Mouse (Mus musculus): Measurements from ENCODE around the gene Rbm10. TPM values are rescaled to one million over a fixed set of nuclear protein-coding genes. Genes with fewer than 3 reads are reported as not detected.

Gene Rbm10
- total RNA-seq, 2 experiments from 2014 or later, result 45.7 to 85.8 TPM

DNA sequence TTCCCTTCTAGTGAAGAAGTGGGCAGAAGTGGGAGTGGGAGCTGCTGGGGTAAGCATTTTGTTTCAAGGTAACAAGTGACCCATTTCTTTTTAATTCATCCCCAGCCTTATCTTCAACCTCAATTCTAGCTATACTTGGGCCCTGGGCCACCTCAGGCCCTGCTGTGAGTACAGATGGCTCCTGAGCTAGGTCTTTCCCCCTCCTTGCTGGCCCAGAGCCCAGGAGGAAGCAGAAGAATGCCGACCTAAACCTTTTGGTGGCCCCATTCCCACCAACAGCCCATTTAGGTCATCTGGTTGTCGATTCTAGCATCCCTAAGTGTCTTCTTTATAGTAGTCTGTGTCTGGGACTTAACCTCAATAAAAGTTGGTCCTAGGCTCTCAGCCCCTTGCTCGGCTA lies 74.3 kb downstream of the Rbm10 start:
- no peak for ATAC-seq (replicated peaks; ENCODE audit: low FRiP score, low TSS enrichment, poor library complexity, severe bottlenecking)

DNA sequence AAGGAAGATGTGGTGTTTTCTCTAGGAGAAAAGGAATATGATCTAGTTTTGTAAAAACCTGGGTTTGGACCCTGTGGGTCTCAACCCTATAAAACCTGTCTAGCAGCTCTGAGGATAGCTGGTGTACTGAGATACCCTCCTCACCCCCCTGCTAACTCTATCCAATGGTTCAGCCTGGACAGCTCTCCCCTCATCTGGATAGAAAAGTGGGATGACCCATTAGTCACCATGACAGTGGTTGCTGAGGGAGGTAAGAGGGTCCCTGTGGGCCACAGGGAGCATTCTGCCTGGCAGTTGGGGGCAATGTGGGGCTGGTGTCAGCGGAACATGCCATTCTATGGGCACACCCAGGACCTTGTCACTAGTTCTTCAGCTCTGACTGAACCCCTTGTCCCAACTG lies 75.3 kb downstream of the Rbm10 start:
- ATAC-seq (replicated peaks; ENCODE audit: low FRiP score, low TSS enrichment, poor library complexity, severe bottlenecking), result no peak

- ATAC-seq (replicated peaks; ENCODE audit: low FRiP score, low TSS enrichment, poor library complexity, severe bottlenecking), result no peak
Measured at GRCm38 (mm10) chrX:20695842-20696241, 78.5 kb downstream of the Rbm10 start.

Other genes starting within 250 kb of the Rbm10 start
- 10.7 and 13.9 TPM in 2 replicates for gene Jade3, start 191.8 kb upstream of the Rbm10 start, total RNA-seq (2014; fragmentation: Nextera tagmentation)
- gene Jade3, start 191.8 kb upstream of the Rbm10 start, total RNA-seq (2017), result 19.5 and 20.2 TPM in 2 replicates
- gene Rgn, start 67.7 kb upstream of the Rbm10 start, total RNA-seq (2014; fragmentation: Nextera tagmentation), result not detected in 2 replicates
- not detected in 2 replicates for gene Rgn, start 67.7 kb upstream of the Rbm10 start, total RNA-seq (2017)
- 119 and 157 TPM in 2 replicates for gene Ndufb11, start 116 bp downstream of the Rbm10 start, total RNA-seq (2014; fragmentation: Nextera tagmentation)
- 53.5 and 68.7 TPM in 2 replicates for gene Ndufb11, start 116 bp downstream of the Rbm10 start, total RNA-seq (2017)
- gene Uba1, start 40.8 kb downstream of the Rbm10 start, total RNA-seq (2014; fragmentation: Nextera tagmentation), result 241 and 270 TPM in 2 replicates
- gene Uba1, start 40.8 kb downstream of the Rbm10 start, total RNA-seq (2017), result 172 and 234 TPM in 2 replicates
- 82.1 and 92.3 TPM in 2 replicates for gene Cdk16, start 70.5 kb downstream of the Rbm10 start, total RNA-seq (2014; fragmentation: Nextera tagmentation)
- 18.3 and 22.2 TPM in 2 replicates for gene Cdk16, start 70.5 kb downstream of the Rbm10 start, total RNA-seq (2017)
- gene Usp11, start 86.4 kb downstream of the Rbm10 start, total RNA-seq (2014; fragmentation: Nextera tagmentation), result 32.0 and 35.7 TPM in 2 replicates
- gene Usp11, start 86.4 kb downstream of the Rbm10 start, total RNA-seq (2017), result 24.4 and 26.5 TPM in 2 replicates
- gene Araf, start 180.3 kb downstream of the Rbm10 start, total RNA-seq (2014; fragmentation: Nextera tagmentation), result 101 and 125 TPM in 2 replicates
- gene Araf, start 180.3 kb downstream of the Rbm10 start, total RNA-seq (2017), result 33.5 and 40.7 TPM in 2 replicates